Mouse (Mus musculus) E14TG2a.4 (cell line): ENCODE data around the gene Gm42878.

Experiments
- CTCF ChIP-seq: conservative IDR thresholded peaks from 2 replicates; pipeline ENCODE4 v1.5.1; 2014; ENCODE audit warnings: low read length
- POU5F1 ChIP-seq: IDR thresholded peaks from 2 replicates; pipeline ENCODE4 v1.6.1; 2014; ENCODE audit warnings: low read length, borderline replicate concordance

- TF ChIP-seq CTCF (no peak), POU5F1 (no peak)
Measured at GRCm38 (mm10) chr5:121541235-121541634, 4.0 kb downstream of the Gm42878 start.
